Mouse (Mus musculus): ENCODE measurements around the gene Cav2. TPM values are rescaled to one million over a fixed set of nuclear protein-coding genes. Genes with fewer than 3 reads are reported as not detected.

Cav2 gene
- 206 TPM for polyA plus RNA-seq (2014; fragmentation: Illumina TruSeq; extraction: RNeasy Lipid Tissue Mini Kit (QIAGEN cat#74804); ENCODE audit: low read depth, low replicate concordance)

GRCm38 (mm10) chr6:17280939-17281756, at the start of gene Cav2:
Gene Cav2, plus strand, starts transcription at chr6:17281185.

DNA sequence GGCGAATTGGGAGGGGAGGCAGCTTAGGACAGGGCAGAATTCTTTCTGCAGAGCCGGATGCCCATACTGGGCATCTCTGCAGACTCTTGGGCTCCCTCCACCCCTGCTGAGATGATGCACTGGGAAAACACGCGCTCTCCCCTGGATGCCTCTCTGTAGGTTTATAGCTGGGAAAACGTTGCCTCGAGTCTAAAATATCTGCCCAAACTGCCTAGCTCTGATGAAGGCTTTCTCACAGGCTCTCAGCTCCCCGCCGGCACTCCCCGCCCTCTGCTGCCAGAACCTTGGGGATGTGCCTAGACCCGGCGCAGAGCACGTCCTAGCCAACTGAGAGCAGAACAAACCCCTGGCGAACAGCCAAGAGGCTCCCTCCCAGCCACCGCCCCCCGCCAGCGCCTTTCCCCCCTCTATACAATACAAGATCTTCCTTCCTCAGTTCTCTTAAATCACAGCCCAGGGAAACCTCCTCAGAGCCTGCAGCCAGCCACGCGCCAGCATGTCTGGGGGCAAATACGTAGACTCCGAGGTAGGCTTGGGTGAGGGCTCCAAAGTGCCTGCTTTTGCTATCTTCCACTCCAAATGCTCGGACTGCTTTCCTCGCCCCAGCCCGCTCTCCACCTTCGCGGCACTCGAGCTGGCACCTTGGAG, 25.1 kb downstream of the Cav2 start, which contains the start of gene Cav1:
Gene Cav1, plus strand, starts transcription at position 382 of the 648 bp plus-strand sequence.

Other genes starting within 250 kb of the Cav2 start
- 43.2 TPM for gene Tes, start 216.0 kb upstream of the Cav2 start, polyA plus RNA-seq (2014; fragmentation: Illumina TruSeq; extraction: RNeasy Lipid Tissue Mini Kit (QIAGEN cat#74804); ENCODE audit: low read depth, low replicate concordance)
- 1,060 TPM for gene Cav1, start 25.1 kb downstream of the Cav2 start, polyA plus RNA-seq (2014; fragmentation: Illumina TruSeq; extraction: RNeasy Lipid Tissue Mini Kit (QIAGEN cat#74804); ENCODE audit: low read depth, low replicate concordance)
- gene Met, start 182.6 kb downstream of the Cav2 start, polyA plus RNA-seq (2014; fragmentation: Illumina TruSeq; extraction: RNeasy Lipid Tissue Mini Kit (QIAGEN cat#74804); ENCODE audit: low read depth, low replicate concordance) = 13.0 TPM